Mouse (Mus musculus): Measurements from ENCODE around the gene Senp3.

Senp3 gene

DNA sequence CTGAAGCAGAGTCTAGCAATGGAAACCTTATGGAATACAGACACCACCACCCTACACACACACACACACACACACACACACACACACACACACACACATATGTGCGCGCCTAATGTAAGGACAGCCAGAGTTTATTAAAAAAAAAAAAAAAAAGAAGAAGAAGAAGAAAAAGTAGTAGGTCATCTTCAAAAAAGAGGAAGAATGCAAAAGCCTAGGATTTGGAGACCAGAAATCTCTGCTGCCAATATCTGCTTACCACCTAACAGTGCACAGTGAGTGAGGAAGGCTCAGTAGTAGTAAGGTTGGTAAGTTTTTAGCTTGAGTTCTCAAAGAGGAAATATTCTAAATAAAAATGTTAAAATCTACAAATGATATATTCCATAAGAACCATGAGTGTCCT lies 2.7 kb downstream of the Senp3 start:
- DNase-seq: no peak

DNA sequence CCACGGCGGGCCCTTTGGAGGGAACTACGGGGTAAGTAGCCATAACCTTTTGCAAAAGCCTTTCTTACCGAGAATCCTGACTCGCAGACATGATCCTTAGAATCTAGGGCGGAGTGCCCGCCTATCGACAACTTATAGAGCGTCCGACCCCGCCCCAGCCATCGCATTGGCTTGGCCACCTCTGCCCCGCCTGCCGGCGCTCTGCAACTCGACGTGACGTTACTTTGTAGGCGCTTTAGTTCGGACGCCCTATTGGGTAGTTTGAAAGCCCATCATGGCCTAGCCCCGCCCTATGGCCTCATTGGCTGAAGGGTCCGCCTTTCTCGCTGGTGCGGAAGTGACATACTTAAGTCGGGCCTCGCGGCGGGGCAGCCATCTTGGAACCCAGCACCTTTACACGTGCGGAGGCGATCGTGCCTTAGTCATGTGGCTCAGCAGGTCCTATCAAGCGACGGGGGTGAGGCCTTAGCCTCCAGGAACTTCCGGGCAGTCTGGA lies 9.6 kb downstream of the Senp3 start, which contains the start of gene Eif4a1:
Eif4a1 (minus strand) TSS at position 213 of the 496 bp plus-strand sequence.
- peak; percentile 100 for DNase-seq

DNA sequence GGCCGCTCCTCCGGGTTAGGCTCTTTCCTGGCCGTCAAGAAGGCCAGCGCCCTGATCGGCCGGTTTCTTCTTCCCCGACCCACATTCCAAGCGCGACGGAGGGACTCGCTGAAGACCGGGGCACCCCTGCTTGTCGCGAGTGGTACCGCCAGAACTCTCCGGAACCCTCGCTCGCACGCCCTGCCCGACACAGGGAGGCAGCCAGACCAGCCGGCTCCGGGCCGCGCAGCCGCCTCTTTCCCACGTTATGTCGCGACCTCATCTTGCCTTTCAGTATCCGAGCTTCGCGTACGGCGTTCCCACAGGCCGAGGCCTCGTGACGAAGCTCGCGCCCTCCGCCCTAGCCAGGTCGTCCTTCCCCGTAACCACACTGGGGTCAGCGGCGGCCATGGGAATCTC lies 10.2 kb downstream of the Senp3 start:
- no peak for DNase-seq

- DNase-seq: peak; percentile 97
Observed at GRCm38 (mm10) chr11:69670786-69671725, 10.8 kb downstream of the Senp3 start.

DNA sequence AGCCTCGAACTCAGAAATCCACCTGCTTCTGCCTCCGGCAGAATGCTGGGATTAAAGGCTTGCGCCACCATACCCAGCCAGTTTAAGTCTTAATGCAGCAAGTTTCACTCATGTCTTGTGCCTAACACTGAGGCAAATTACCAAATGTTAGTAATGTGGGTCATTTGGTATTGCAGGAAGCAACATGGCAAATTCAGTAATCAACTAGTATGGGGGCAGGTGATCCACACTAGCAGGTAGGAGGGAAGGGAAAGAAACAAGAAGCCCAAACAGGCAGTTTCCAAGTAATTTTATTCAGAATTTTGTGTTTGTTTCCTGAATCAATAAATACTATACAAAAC lies 15.2 kb downstream of the Senp3 start:
- DNase-seq: no peak

GRCm38 (mm10) chr11:69665961-69666664 lies 15.8 kb downstream of the Senp3 start, which contains the start of gene Cd68:
Gene Cd68, minus strand, starts transcription at chr11:69666153.
- DNase-seq: no peak

DNA sequence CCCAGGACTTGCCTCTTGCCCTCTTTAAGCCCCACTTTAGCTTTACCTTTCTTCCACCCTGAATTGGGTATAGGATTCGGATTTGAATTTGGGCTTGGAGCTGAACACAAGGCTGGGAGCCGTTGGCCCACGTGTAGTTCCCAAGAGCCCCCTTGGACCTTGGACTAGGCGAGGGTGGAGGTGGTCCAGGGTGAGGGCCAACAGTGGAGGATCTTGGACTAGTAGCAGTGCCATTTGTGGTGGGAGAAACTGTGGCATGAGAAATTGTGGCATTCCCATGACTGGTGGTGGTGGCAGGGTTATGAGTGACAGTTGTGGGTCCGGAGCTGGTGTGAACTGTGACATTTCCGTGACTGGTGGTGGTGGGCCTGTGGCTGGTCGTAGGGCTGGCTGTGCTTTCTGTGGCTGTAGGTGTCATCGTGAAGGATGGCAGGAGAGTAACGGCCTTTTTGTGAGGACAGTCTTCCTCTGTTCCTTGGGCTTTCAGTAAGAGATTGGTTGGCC lies 16.4 kb downstream of the Senp3 start:
- DNase-seq: peak; percentile 30

DNA sequence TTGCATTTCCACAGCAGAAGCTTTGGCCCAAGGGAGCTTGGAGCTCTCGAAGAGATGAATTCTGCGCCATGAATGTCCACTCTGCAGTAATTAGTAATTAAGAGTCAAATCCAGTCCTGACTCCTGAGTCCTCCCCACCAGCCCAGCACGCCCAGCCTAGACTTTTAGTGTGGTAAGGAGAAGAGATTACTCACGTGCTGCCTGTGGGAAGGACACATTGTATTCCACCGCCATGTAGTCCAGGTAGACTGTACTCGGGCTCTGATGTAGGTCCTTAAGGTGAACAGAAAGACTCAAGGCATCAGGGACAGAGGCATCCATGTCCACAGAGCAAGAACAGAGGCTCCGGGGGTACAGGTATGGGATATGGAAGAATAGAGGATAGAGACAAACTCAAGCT lies 17.0 kb downstream of the Senp3 start:
- DNase-seq: peak; percentile 30

DNA sequence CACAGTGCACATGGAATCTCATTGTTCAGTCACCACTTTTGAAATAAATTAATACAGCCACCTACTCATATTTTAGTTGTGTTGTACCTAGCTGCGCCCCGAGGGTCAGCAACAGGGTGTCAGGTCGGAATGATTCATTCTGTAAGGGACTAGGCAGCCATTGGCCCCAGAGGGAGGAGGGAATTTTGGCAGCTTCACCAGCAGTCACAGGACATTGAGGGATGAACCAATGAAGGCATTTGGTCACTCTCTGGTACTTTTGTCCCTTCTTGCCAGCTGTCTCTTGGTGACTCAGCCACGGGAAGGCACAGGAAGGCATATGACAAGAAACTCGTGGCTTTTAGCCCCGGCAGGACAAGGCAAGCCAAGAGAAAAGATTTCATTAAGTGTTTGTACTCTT lies 18.1 kb downstream of the Senp3 start:
- DNase-seq: peak; percentile 60

- peak; percentile 72 for DNase-seq
Observed at GRCm38 (mm10) chr11:69662967-69663671, 18.8 kb downstream of the Senp3 start.

GRCm38 (mm10) chr11:69662213-69662966 lies 19.5 kb downstream of the Senp3 start, which contains the start of gene Mpdu1:
Gene Mpdu1, minus strand, starts transcription at chr11:69662642.
- peak; percentile 98 for DNase-seq

- DNase-seq: peak; percentile 56
Observed at GRCm38 (mm10) chr11:69661221-69661881, 20.5 kb downstream of the Senp3 start.

GRCm38 (mm10) chr11:69657462-69657881 lies 24.4 kb downstream of the Senp3 start:
- peak; percentile 45 for DNase-seq

DNA sequence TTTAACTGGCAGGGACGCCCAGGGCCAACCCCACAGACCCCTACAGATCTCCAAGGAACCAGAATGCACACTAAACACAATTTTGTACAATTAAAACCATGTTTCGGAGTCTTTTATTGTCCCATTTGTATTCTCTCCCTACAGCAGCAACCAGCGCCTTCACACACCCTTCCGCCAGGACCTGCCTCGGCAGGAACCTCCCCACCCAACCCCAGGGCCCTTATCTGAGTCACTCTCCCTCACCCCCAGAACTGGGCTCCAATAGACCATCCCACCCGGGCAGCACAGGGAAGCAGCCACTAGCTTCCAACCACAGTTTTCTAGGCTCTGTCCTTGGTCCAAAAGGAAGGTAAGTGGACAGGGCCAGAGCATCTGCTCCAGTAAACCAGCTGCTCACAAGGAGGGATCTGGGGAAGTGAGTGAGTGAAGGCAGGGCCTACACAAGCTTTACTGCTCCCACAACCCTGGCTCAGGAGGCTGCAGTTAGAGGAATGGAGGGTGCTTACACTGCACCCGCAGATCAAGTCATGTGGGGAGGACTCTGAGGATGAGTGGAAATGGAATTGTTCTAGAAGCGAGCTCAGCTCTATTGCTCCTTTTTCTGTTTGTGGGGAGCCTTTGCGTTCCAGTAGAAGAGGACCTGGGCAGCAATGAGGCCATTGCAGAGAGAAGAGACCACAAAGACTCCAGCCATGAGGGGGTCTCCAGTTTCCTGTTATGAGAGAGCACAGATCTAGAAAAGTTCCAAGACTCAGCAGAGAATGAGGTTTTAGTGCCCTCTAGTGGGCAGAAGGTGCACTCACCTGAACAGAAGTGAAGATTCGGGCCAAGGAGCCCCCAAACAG lies 25.0 kb downstream of the Senp3 start:
- DNase-seq: no peak

- DNase-seq: peak; percentile 32
Observed at GRCm38 (mm10) chr11:69656065-69656455, 25.8 kb downstream of the Senp3 start.

- peak; percentile 69 for DNase-seq
Observed at GRCm38 (mm10) chr11:69655264-69656064, 26.4 kb downstream of the Senp3 start, which contains the start of gene Sox15. Gene Sox15, plus strand, starts transcription at chr11:69655314.

- DNase-seq: no peak
Observed at GRCm38 (mm10) chr11:69654760-69655159, 27.1 kb downstream of the Senp3 start.

DNA sequence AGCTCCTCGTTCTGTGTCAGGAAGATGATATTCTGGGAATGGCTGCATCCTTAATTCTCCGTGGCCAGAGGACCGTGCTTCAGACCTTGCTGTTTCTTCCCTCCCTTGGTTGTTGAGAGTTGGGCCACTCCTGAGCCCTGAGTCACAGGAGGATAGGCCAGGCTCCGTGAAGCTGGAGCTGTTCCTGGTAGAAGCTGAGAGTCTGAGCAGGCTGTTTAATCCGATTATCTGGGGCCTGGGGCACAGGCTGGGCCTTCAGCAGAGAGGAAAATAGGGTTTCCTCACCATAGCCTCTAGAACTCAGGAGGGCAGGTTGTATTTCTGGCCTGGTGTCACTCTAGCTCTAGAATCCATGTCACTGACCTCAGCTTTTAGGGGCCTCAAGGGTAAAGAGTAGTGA lies 28.5 kb downstream of the Senp3 start:
- DNase-seq: no peak

DNA sequence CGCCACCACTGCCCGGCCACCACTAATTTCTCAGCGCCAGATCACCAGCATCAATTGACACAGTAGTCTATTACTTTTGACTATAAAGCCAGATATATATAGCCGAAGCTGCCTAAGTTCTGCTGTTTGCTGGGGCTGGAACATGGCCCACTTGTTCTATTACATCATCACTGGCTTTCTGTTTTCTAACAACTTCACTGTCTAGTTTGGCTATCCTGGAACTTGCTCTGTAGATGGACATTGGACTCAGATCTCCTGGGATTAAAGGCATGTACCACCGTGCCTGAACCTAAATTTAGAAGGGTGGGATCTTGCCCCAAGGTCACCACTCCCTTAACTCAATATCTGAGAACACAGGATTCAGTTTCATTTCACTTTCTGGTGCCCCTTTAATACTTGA lies 36.0 kb downstream of the Senp3 start:
- DNase-seq: no peak

DNA sequence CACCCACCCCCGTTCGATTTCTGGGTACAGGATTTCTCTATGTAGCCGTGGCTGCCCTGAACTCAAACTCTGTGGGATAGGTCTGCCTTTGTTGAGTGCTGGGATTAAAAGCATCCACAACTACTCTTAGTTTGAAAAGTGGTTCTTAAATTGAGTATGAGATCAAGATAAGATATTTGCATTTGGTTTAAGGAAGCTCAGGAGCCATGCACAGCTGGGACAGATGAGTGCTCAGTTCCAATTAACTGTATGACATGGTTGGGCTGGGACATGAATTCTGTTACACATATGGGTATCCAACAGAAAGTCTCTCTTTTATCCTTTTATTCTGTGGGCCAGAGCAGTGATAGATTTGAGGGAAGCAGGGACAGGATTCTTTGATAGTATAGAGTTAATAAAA lies 46.4 kb downstream of the Senp3 start:
- no peak for DNase-seq
